Mouse (Mus musculus) kidney, adult 9 months (tissue): ENCODE data around the gene Cfi.

Experiments used
- DNase-seq: peaks from one replicate; pipeline ENCODE4 v3.0.0; 2022

The Cfi gene

GRCm38 (mm10) chr3:129835388-129835934 is at the start of gene Cfi:
Gene Cfi, plus strand, starts transcription at chr3:129835884.
- no peak for DNase-seq

- DNase-seq, result peak; percentile 91
Measured at GRCm38 (mm10) chr3:129793801-129794200, 41.9 kb upstream of the Cfi start.

GRCm38 (mm10) chr3:129797341-129797740 is 38.3 kb upstream of the Cfi start:
- DNase-seq, result peak; percentile 78

GRCm38 (mm10) chr3:129798551-129798950 is 37.1 kb upstream of the Cfi start:
- DNase-seq, result no peak

GRCm38 (mm10) chr3:129799011-129799410 is 36.7 kb upstream of the Cfi start:
- no peak for DNase-seq

GRCm38 (mm10) chr3:129803765-129804164 is 31.9 kb upstream of the Cfi start, which contains the start of gene Lrit3:
Gene Lrit3, minus strand, starts transcription at chr3:129804030.
- no peak for DNase-seq

GRCm38 (mm10) chr3:129820847-129821246 is 14.8 kb upstream of the Cfi start:
- no peak for DNase-seq

- DNase-seq, result no peak
Measured at GRCm38 (mm10) chr3:129821736-129822135, 13.9 kb upstream of the Cfi start.

- no peak for DNase-seq
Measured at GRCm38 (mm10) chr3:129822206-129822775, 13.4 kb upstream of the Cfi start, which contains the start of gene Rrh. Gene Rrh, minus strand, starts transcription at chr3:129822587.

GRCm38 (mm10) chr3:129823293-129823692 is 12.4 kb upstream of the Cfi start:
- DNase-seq, result peak; percentile 57

GRCm38 (mm10) chr3:129824146-129824545 is 11.5 kb upstream of the Cfi start:
- no peak for DNase-seq

- no peak for DNase-seq
Measured at GRCm38 (mm10) chr3:129824891-129825290, 10.8 kb upstream of the Cfi start.

GRCm38 (mm10) chr3:129826691-129827090 is 9.0 kb upstream of the Cfi start:
- DNase-seq, result no peak

GRCm38 (mm10) chr3:129827691-129828090 is 8.0 kb upstream of the Cfi start:
- DNase-seq, result no peak

GRCm38 (mm10) chr3:129830626-129831025 is 5.1 kb upstream of the Cfi start:
- no peak for DNase-seq

GRCm38 (mm10) chr3:129831035-129831568 is 4.6 kb upstream of the Cfi start, which contains the start of gene Gar1:
Gene Gar1, minus strand, starts transcription at chr3:129831396.
- DNase-seq, result peak; percentile 97

- peak; percentile 73 for DNase-seq
Measured at GRCm38 (mm10) chr3:129836051-129836697, 490 bp downstream of the Cfi start.

GRCm38 (mm10) chr3:129836965-129837364 is 1.3 kb downstream of the Cfi start:
- no peak for DNase-seq

GRCm38 (mm10) chr3:129838017-129838416 is 2.3 kb downstream of the Cfi start:
- DNase-seq, result no peak

GRCm38 (mm10) chr3:129845868-129846267 is 10.2 kb downstream of the Cfi start:
- no peak for DNase-seq

GRCm38 (mm10) chr3:129846846-129847245 is 11.2 kb downstream of the Cfi start:
- DNase-seq, result no peak

- DNase-seq, result no peak
Measured at GRCm38 (mm10) chr3:129862592-129862991, 26.9 kb downstream of the Cfi start.

GRCm38 (mm10) chr3:129863698-129864097 is 28.0 kb downstream of the Cfi start:
- DNase-seq, result peak; percentile 63

- DNase-seq, result no peak
Measured at GRCm38 (mm10) chr3:129877327-129877726, 41.6 kb downstream of the Cfi start.
